Mouse (Mus musculus): Measurements from ENCODE around the gene Gm12117.
A peak's percentile ranks its signal among the peaks of the same experiment; 100 is the strongest.

Gm12117 gene

DNA sequence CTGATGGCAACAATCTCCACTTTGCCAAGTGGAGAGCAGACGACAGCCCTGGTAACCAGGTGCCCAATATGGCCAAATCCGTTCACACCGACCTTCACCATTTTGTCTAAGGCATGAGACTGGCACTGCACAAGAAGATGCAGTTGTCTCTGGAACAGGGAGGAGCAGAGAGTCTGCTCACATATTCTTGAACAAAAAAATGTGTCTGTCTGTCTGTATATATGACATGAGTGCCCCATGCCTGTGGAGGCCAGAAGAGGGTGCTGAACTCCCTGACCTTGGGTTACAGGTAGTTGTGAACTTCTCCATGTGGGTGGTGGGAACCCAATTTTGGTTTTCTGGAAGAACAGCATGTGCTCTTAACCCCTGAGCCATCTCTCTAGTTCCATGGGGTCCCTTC lies at the start of gene Gm12117:
Gene Gm12117 (minus strand): TSS at position 101 of the 400 bp plus-strand sequence.
- no peak for DNase-seq (ENCODE audit: low read depth, low spot score)

GRCm38 (mm10) chr11:33319006-33319611 lies 42.6 kb upstream of the Gm12117 start:
- DNase-seq (ENCODE audit: low read depth, low spot score) = no peak

GRCm38 (mm10) chr11:33309566-33309965 lies 33.0 kb upstream of the Gm12117 start:
- no peak for DNase-seq (ENCODE audit: low read depth, low spot score)

DNA sequence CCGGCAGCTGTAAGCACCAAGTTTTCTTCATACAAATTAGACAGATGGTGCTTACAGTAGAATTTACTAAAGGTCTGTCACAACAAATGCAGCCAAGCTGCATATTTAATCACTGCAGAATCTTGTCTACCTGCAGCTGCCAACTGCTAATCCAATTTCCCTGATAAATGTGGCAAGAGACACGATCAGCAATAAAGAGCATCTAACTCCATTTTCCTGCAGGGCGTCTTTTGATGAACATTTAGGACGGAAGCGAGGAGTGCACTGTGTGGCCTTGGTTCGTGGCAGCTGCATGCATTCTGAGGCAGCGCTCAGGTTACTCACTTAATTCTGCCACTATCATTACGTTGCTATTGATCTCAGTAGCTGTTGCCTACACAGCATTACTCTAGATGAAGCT lies 24.3 kb upstream of the Gm12117 start:
- DNase-seq (ENCODE audit: low read depth, low spot score) = no peak

DNA sequence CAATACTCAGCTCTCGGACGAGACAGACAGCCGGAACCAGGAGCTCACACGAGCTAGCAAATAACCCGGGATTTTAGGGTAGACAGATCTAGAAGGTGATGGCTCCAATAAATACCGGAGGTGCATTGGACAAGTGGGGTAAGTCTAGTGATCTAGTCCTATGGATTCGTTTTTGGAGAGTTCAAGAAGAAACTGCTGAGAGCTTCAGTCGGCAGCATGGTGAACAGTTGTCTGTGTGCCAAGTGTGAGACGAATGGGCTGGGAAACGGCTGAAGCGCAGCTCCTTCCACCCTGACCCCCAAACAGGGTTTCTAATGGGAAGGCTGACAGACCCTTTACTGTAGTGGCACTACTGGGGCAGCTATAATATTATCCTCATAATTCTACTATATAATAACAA lies 22.8 kb upstream of the Gm12117 start:
- no peak for DNase-seq (ENCODE audit: low read depth, low spot score)

DNA sequence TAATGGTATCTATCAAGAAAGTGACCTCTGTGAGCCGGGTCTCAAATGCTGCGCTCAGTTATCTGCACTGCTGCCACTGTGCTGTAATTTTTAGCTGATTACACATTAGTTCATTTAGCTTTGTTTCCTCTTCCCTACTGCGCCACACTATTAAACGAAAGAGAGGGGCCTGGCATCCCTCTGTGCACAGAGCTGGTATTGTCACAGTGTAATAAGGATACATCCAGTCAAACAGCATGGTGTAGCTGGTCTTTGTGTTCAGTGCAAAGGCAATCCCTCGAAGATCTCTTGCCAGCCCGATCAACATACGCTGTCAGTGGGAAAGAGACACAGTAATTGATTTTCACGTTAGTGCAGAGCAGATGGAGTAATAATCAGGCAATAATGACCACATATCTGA lies 20.6 kb upstream of the Gm12117 start:
- DNase-seq (ENCODE audit: low read depth, low spot score) = no peak

DNA sequence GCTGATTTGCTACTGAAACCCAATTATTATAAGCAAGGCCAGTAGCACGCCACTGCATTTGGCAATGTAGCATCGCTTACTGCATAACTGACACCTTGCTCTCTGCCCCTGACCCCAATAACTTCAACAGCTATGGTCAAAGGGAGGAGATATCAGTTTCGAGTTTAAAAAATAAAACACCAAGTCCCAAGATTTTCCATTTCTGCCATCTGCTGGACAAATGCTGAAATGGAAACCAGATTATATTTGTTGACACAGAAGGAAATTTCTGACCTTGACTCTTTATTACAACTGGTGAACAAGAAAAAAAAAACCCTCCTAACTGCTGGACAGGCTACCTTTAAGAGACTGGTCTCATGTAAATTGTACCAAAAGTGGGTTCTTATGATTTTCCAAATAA lies 18.9 kb upstream of the Gm12117 start:
- DNase-seq (ENCODE audit: low read depth, low spot score) = peak; percentile 34

GRCm38 (mm10) chr11:33294063-33294462 lies 17.5 kb upstream of the Gm12117 start:
- no peak for DNase-seq (ENCODE audit: low read depth, low spot score)

- DNase-seq (ENCODE audit: low read depth, low spot score) = no peak
Observed at GRCm38 (mm10) chr11:33278571-33278970, 2.0 kb upstream of the Gm12117 start.

- DNase-seq (ENCODE audit: low read depth, low spot score) = no peak
Observed at GRCm38 (mm10) chr11:33274816-33275215, 1.7 kb downstream of the Gm12117 start.

DNA sequence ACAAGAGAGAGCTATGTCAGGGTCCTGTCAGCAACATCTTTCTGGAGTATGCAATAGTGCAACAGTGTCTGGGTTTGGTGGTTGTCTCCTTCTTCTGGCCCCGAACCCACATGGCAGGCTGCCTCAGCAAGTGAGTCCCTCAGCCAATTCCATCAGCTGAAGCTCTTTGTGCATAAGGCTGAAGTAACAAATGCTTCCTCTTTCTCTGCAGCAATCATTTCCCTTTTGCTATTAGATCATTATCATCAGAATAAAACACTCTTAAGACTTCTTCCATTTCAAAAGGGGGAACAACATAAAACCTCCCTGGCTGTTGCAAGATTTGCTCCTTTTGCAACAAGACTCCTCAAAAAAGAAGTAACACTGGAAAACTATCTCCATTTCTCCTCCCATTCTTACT lies 2.2 kb downstream of the Gm12117 start:
- peak; percentile 3 for DNase-seq (ENCODE audit: low read depth, low spot score)

- no peak for DNase-seq (ENCODE audit: low read depth, low spot score)
Observed at GRCm38 (mm10) chr11:33240295-33240694, 36.2 kb downstream of the Gm12117 start.

GRCm38 (mm10) chr11:33234134-33234533 lies 42.4 kb downstream of the Gm12117 start:
- DNase-seq (ENCODE audit: low read depth, low spot score) = no peak

- no peak for DNase-seq (ENCODE audit: low read depth, low spot score)
Observed at GRCm38 (mm10) chr11:33232056-33232455, 44.5 kb downstream of the Gm12117 start.

- no peak for DNase-seq (ENCODE audit: low read depth, low spot score)
Observed at GRCm38 (mm10) chr11:33228186-33228585, 48.4 kb downstream of the Gm12117 start.

DNA sequence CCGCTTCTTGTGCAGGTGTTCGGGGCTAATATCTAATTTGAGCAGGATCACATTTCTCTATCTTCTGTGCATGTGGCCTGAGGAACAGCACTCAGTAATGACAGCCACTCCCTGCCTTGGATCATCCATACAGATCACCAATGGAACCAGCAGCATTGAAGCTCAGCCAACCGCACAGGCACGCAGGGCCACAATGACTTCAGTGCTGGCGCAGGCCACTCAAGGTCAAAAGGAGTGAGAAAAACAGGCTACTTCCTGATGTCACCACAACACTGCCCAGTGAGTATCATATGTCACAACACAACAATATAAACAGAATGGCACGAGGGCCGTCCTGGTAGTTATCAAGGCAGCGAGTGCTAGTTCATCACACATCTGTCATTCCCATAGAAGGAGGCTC lies 50.0 kb downstream of the Gm12117 start:
- DNase-seq (ENCODE audit: low read depth, low spot score) = no peak

Data from A20 (cell line).